ENCODE assay signal across 16 mouse cellular contexts in genomic region chr3:105910519-105911190, GRCm38 (mm10). TPM values are rescaled to one million over a fixed set of nuclear protein-coding genes. Genes with fewer than 3 reads are reported as not detected.
DNase-seq lines count a peak whose midpoint lies in the region; ATAC-seq lines count a peak whose summit lies in the region.
"Had no signal": no experiment of that assay in that cellular context is flagged by ENCODE, and none has a peak within 500 bp of the region (broad histone marks: within the 10 kb centered on the region; RNA-seq: fewer than 3 reads in every experiment).

No protein-coding gene starts in this region.

- intact Hi-C loops in left cerebral cortex, postnatal 10 days (cut with DNase I): no loop called here

- DNase-seq in layer of hippocampus, adult 9-11 months: peak; percentile 54
- no peak for DNase-seq in layer of hippocampus, adult 18-20 months (ENCODE audit: low spot score in 2 of 2)
- DNase-seq in lung, postnatal 36 days: peak; percentile 73
- peak; percentile 63 for DNase-seq in thymus, postnatal 0 days (ENCODE audit: low spot score)
- DNase-seq in left cerebral cortex, postnatal 10 days (ENCODE audit: extremely low spot score in 1 of 2, low spot score in 2 of 2): no peak
- DNase-seq in embryo, embryonic 10.5 days (ENCODE audit: low spot score): no peak
- no peak for DNase-seq in ovary, postnatal 14 days (ENCODE audit: low spot score)
- DNase-seq: heart, postnatal 14 days; kidney, adult 2 months; midbrain, embryonic 14.5 days had no signal

- ATAC-seq in activated CD4-positive, CD25-positive, alpha-beta regulatory T cell, adult 4 months: peak; percentile 99
- ATAC-seq: forebrain, embryonic 16.5 days; Patski had no signal

RNA-seq across cellular contexts. Expression of gene I830077J02Rik, which starts 21.8 kb away (rescaled TPM):
- 1 to 10 TPM in 1 of 2 experiments, under 1 TPM in 1; 0.28 to 1.0 TPM for total RNA-seq in layer of hippocampus, adult 18-20 months (2021)
- polyA plus RNA-seq in activated CD4-positive, CD25-positive, alpha-beta regulatory T cell, adult 4 months (2017; shearing (Covaris generic)): under 1 TPM in 1 of 2 experiments, not detected in 1; 0.46 TPM
- 3.7 and 3.9 TPM in 2 replicates for polyA plus RNA-seq in thymus, postnatal 0 days (2015; fragmentation: Nextera tagmentation; extraction: Ambion mirVana)
- total RNA-seq in left cerebral cortex, postnatal 10 days (2021): 1 to 10 TPM; 1.1 to 1.7 TPM
- polyA plus RNA-seq: forebrain, embryonic 16.5 days had no signal

RNA-seq across cellular contexts. Expression of gene Tmigd3, which starts 40.0 kb away (rescaled TPM):
- total RNA-seq in layer of hippocampus, adult 18-20 months (2021): under 1 TPM in 1 of 2 experiments, not detected in 1; 0.51 TPM
- not detected for polyA plus RNA-seq in activated CD4-positive, CD25-positive, alpha-beta regulatory T cell, adult 4 months (2017; shearing (Covaris generic))
- 1.4 TPM in 2 replicates for polyA plus RNA-seq in thymus, postnatal 0 days (2015; fragmentation: Nextera tagmentation; extraction: Ambion mirVana)
- total RNA-seq in left cerebral cortex, postnatal 10 days (2021): under 1 TPM in 1 of 2 experiments, not detected in 1; 0.41 TPM
- polyA plus RNA-seq: C2C12; embryonic facial prominence, embryonic 13.5 days; forebrain, embryonic 16.5 days; midbrain, embryonic 14.5 days; Patski had no signal

RNA-seq across cellular contexts. Expression of gene Adora3, which starts 40.0 kb away (rescaled TPM):
- total RNA-seq in layer of hippocampus, adult 18-20 months (2021): 1 to 10 TPM; 1.1 to 1.4 TPM
- under 1 TPM in 1 of 2 experiments, not detected in 1; 0.71 TPM for polyA plus RNA-seq in activated CD4-positive, CD25-positive, alpha-beta regulatory T cell, adult 4 months (2017; shearing (Covaris generic))
- 0.33 and 0.82 TPM in 2 replicates for polyA plus RNA-seq in thymus, postnatal 0 days (2015; fragmentation: Nextera tagmentation; extraction: Ambion mirVana)
- total RNA-seq in left cerebral cortex, postnatal 10 days (2021): under 1 TPM; 0.39 to 0.45 TPM
- total RNA-seq: heart, adult 18-20 months had no signal
- polyA plus RNA-seq: C2C12; midbrain, embryonic 14.5 days; Patski had no signal

RNA-seq across cellular contexts. Expression of gene Wdr77, which starts 48.5 kb away (rescaled TPM):
- total RNA-seq in layer of hippocampus, adult 18-20 months (2021): 10 to 100 TPM; 44.1 to 51.2 TPM
- 10 to 100 TPM; 59.5 to 64.4 TPM for polyA plus RNA-seq in activated CD4-positive, CD25-positive, alpha-beta regulatory T cell, adult 4 months (2017; shearing (Covaris generic))
- polyA plus RNA-seq in thymus, postnatal 0 days (2015; fragmentation: Nextera tagmentation; extraction: Ambion mirVana): 89.6 and 103 TPM in 2 replicates
- total RNA-seq in left cerebral cortex, postnatal 10 days (2021): 10 to 100 TPM; 62.8 to 66.1 TPM

RNA-seq across cellular contexts. Expression of gene Atp5f1, which starts 49.2 kb away (rescaled TPM):
- 100 to 1,000 TPM; 250 to 254 TPM for total RNA-seq in layer of hippocampus, adult 18-20 months (2021)
- polyA plus RNA-seq in activated CD4-positive, CD25-positive, alpha-beta regulatory T cell, adult 4 months (2017; shearing (Covaris generic)): 100 to 1,000 TPM; 442 to 454 TPM
- 612 and 654 TPM in 2 replicates for polyA plus RNA-seq in thymus, postnatal 0 days (2015; fragmentation: Nextera tagmentation; extraction: Ambion mirVana)
- 100 to 1,000 TPM; 298 to 310 TPM for total RNA-seq in left cerebral cortex, postnatal 10 days (2021)

Comparison
In these comparisons a context has a peak if more than half of its experiments do, and no peak if none do; other contexts are left out.
1. DNase-seq: peak in layer of hippocampus, adult 9-11 months (single experiment), lung, postnatal 36 days (single experiment) and thymus, postnatal 0 days (single experiment); none in layer of hippocampus, adult 18-20 months (0 of 2), left cerebral cortex, postnatal 10 days (0 of 2), embryo, embryonic 10.5 days (single experiment) and ovary, postnatal 14 days (single experiment).